Mouse (Mus musculus): ENCODE data around the gene Plpp7. TPM values are rescaled to one million over a fixed set of nuclear protein-coding genes. Genes with fewer than 3 reads are reported as not detected.
A peak's percentile ranks its signal among the peaks of the same experiment; 100 is the strongest.

Plpp7 gene
- polyA plus RNA-seq, 1 experiment: 2.7 TPM

GRCm38 (mm10) chr2:32091956-32092355 lies 3.4 kb upstream of the Plpp7 start:
- no peak overlapping the region for H3K4me3 ChIP-seq (ENCODE audit: insufficient read depth, low read length)
- TF ChIP-seq CTCF (IDR thresholded peaks at IDR 0.05; ENCODE audit: low read depth, low read length) (no peak), POLR2A (IDR thresholded peaks at IDR 0.05; ENCODE audit: borderline replicate concordance, low read depth, low read length) (no peak)
- peaks cover 9% of the 10 kb centered on the region for H3K4me1 ChIP-seq (ENCODE audit: control insufficient read depth, insufficient read depth, low read length)
- no peak overlapping the region for H3K27ac ChIP-seq (ENCODE audit: insufficient read depth, low read depth, low read length)

DNA sequence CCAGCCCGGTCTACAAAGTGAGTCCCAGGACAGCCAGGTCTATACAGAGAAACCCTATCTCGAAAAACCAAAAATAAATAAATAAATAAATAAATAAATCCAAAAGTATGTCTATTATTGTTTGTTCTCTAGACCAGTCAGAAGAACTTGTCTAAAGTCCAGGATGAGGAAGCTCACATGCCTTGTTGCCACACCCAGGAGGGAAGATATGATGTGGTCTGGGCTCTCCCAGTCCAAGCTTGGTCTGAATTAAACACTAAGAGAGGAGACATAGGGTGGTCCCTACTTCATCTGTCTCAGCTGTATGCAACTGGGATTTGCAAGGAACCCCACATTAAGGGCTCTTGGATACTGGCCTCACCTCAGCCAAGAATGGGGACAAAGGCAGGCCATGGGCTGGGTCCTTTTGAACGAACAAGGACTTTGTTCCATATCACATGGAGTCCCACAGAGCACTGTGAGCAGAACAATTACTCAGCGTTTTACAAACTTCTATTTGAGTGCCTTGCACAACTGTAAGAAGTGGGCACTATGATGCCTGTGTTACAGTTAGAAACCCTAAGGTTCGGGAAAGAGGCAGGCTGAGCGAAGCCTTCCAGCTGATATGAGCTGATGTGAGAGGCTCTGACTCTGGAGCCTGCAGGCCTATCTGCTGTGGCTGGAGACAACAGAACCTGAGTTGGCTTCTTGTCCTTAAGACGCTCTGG lies 1.2 kb upstream of the Plpp7 start:
- Histone ChIP-seq H3K4me3 (ENCODE audit: insufficient read depth, low read length) (no peak overlapping the region), H3K27ac (ENCODE audit: insufficient read depth, low read depth, low read length) (no peak overlapping the region), H3K4me1 (ENCODE audit: control insufficient read depth, insufficient read depth, low read length) (peaks cover 6% of the 10 kb centered on the region)
- TF ChIP-seq CTCF (IDR thresholded peaks at IDR 0.05; ENCODE audit: low read depth, low read length) (no peak), POLR2A (IDR thresholded peaks at IDR 0.05; ENCODE audit: borderline replicate concordance, low read depth, low read length) (no peak)

- peak overlapping the region; percentile 54 for H3K4me3 ChIP-seq (ENCODE audit: insufficient read depth, low read length)
- H3K4me1 ChIP-seq (ENCODE audit: control insufficient read depth, insufficient read depth, low read length): peaks cover 3% of the 10 kb centered on the region; the same call in 1 of the 2 replicates
- no peak for TF ChIP-seq CTCF (IDR thresholded peaks at IDR 0.05; ENCODE audit: low read depth, low read length)
- no peak for TF ChIP-seq POLR2A (IDR thresholded peaks at IDR 0.05; ENCODE audit: borderline replicate concordance, low read depth, low read length)
- H3K27ac ChIP-seq (ENCODE audit: insufficient read depth, low read depth, low read length): no peak overlapping the region
These were observed 743 bp downstream of the Plpp7 start for GRCm38 (mm10) chr2:32096122-32096420.

- TF ChIP-seq POLR2A (IDR thresholded peaks at IDR 0.05; ENCODE audit: borderline replicate concordance, low read depth, low read length): no peak
- TF ChIP-seq CTCF (IDR thresholded peaks at IDR 0.05; ENCODE audit: low read depth, low read length): no peak
- H3K4me1 ChIP-seq (ENCODE audit: control insufficient read depth, insufficient read depth, low read length): no peaks in the 10 kb centered on the region
- no peak overlapping the region for H3K4me3 ChIP-seq (ENCODE audit: insufficient read depth, low read length)
- no peak overlapping the region for H3K27ac ChIP-seq (ENCODE audit: insufficient read depth, low read depth, low read length)
These were observed 7.6 kb downstream of the Plpp7 start for GRCm38 (mm10) chr2:32102944-32103343.

DNA sequence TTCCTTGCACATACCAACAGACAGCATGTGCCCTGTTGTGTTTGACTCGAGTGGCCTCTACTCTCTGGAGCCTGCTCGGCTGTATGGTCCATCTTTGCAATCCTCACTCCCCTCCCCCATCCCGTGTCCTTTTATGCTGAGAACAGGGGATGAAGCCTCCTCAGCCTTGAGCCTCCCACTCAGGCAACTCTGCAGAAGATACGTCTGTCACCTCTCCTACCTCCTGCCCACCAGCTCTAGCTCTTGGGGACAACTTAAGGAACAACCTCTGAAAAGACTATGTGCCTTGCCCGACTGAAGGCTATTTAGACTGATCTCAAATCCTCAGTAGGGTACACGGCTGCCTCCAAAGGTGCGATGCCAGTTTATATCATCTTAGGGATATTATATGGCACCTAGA lies 8.2 kb downstream of the Plpp7 start:
- Histone ChIP-seq H3K27ac (ENCODE audit: insufficient read depth, low read depth, low read length) (no peak overlapping the region), H3K4me1 (ENCODE audit: control insufficient read depth, insufficient read depth, low read length) (no peaks in the 10 kb centered on the region), H3K4me3 (ENCODE audit: insufficient read depth, low read length) (no peak overlapping the region)
- TF ChIP-seq CTCF (IDR thresholded peaks at IDR 0.05; ENCODE audit: low read depth, low read length): no peak
- TF ChIP-seq POLR2A (IDR thresholded peaks at IDR 0.05; ENCODE audit: borderline replicate concordance, low read depth, low read length): no peak

DNA sequence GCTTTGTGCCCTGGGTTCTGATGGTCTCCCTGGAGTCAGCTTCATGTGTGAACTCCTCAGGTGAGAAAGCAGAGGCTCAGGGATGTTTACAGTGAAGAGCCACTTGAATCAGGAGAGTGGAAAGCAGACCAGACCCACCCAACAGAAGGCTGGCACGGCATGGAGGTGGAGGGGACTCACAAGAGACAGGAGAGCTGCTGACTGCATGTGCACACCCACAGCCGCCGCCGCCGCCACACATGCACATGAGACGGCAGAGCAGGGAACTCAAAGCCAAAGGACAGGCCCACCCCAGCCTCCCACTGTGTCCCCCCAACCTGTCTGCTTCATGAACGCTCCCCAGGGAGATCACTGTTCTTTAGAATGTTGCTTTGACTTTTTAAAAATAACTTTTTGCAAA lies 8.8 kb downstream of the Plpp7 start:
- H3K27ac ChIP-seq (ENCODE audit: insufficient read depth, low read depth, low read length): no peak overlapping the region
- H3K4me1 ChIP-seq (ENCODE audit: control insufficient read depth, insufficient read depth, low read length): no peaks in the 10 kb centered on the region
- H3K4me3 ChIP-seq (ENCODE audit: insufficient read depth, low read length): no peak overlapping the region
- TF ChIP-seq POLR2A (IDR thresholded peaks at IDR 0.05; ENCODE audit: borderline replicate concordance, low read depth, low read length): no peak
- no peak for TF ChIP-seq CTCF (IDR thresholded peaks at IDR 0.05; ENCODE audit: low read depth, low read length)

DNA sequence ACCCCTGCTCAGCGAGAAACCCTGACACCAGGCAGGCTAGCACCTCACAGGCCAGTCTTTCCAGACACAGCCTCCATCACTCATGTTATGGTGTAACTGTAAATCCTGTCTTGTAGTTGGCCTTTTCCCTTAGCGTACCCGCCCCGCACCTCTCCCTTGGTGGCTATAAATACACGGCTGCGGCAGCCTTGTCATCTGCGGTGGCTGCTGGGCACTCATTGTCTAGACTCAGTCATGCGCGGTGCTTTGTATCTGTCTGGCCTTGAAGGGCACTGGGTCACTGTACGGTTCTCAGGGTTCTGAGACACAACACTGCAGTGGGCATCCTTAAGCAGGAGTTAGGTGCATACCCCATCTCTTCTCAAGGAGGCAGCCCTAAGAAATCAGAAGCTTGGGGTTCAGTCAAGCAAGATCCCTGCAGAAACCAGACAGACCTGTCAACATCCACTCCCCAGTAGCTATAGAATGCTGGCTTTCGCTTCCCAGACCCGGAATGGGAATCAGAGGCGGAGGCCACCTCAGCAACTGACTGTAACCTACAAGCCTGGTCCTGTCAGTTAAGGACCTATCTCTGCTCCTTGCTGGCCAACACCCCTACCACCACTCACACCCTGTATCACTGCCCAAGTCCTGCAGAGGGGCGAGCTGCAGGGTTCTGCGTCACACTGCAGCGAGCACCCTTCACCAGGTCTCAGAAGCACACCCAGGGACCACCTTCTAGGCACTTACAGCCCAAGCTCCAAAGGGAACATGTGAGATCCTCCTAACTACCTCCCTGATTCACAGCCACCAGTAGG lies 10.0 kb downstream of the Plpp7 start:
- no peak overlapping the region for H3K27ac ChIP-seq (ENCODE audit: insufficient read depth, low read depth, low read length)
- H3K4me3 ChIP-seq (ENCODE audit: insufficient read depth, low read length): no peak overlapping the region
- no peak for TF ChIP-seq POLR2A (IDR thresholded peaks at IDR 0.05; ENCODE audit: borderline replicate concordance, low read depth, low read length)
- TF ChIP-seq CTCF (IDR thresholded peaks at IDR 0.05; ENCODE audit: low read depth, low read length): no peak
- no peaks in the 10 kb centered on the region for H3K4me1 ChIP-seq (ENCODE audit: control insufficient read depth, insufficient read depth, low read length)

DNA sequence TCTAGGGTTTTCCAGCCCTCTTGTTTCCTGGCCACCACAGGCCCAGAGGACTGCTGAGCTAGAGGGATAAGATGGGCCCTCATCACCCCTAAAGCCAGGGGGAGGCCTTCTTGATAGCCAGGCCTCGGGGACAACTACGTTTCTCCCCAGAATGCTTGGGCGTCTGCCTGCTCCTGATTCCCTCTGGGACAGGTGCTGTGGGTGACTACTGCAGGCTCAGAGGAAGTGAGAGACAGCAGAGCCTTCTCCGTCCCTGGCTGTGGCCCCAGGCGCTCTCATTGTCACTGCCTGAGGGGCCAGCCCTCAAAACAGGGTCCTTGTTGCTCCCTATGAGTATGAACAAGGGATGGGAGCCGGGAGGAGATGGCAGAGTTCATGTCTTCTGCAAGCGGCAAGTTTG lies 10.6 kb downstream of the Plpp7 start:
- TF ChIP-seq CTCF (IDR thresholded peaks at IDR 0.05; ENCODE audit: low read depth, low read length) (no peak), POLR2A (IDR thresholded peaks at IDR 0.05; ENCODE audit: borderline replicate concordance, low read depth, low read length) (no peak)
- Histone ChIP-seq H3K4me3 (ENCODE audit: insufficient read depth, low read length) (no peak overlapping the region), H3K27ac (ENCODE audit: insufficient read depth, low read depth, low read length) (no peak overlapping the region), H3K4me1 (ENCODE audit: control insufficient read depth, insufficient read depth, low read length) (no peaks in the 10 kb centered on the region)

GRCm38 (mm10) chr2:32111268-32111667 lies 15.9 kb downstream of the Plpp7 start:
- no peak overlapping the region for H3K27ac ChIP-seq (ENCODE audit: insufficient read depth, low read depth, low read length)
- H3K4me1 ChIP-seq (ENCODE audit: control insufficient read depth, insufficient read depth, low read length): no peaks in the 10 kb centered on the region
- TF ChIP-seq POLR2A (IDR thresholded peaks at IDR 0.05; ENCODE audit: borderline replicate concordance, low read depth, low read length) (no peak), CTCF (IDR thresholded peaks at IDR 0.05; ENCODE audit: low read depth, low read length) (no peak)
- no peak overlapping the region for H3K4me3 ChIP-seq (ENCODE audit: insufficient read depth, low read length)

DNA sequence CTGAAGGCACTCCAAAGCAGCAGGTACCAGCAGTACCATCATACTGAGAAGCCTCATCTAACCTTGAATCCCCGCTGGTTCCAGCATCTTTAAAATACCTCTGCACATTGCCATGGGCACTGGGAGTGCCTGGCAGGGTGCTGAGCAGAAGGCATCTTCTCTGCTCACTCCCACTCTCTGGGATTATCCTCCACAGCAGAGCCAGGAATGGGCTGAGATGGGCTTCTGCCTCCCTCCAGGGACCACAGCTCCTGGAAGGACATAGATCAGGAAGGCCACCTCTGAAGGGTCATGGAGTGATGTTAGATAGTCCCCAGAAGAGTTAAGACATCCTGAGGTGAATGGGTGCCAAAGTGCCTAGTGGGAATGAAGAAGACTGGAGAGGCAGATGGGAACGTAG lies 17.2 kb downstream of the Plpp7 start:
- no peak overlapping the region for H3K27ac ChIP-seq (ENCODE audit: insufficient read depth, low read depth, low read length)
- no peaks in the 10 kb centered on the region for H3K4me1 ChIP-seq (ENCODE audit: control insufficient read depth, insufficient read depth, low read length)
- no peak for TF ChIP-seq POLR2A (IDR thresholded peaks at IDR 0.05; ENCODE audit: borderline replicate concordance, low read depth, low read length)
- no peak for TF ChIP-seq CTCF (IDR thresholded peaks at IDR 0.05; ENCODE audit: low read depth, low read length)
- H3K4me3 ChIP-seq (ENCODE audit: insufficient read depth, low read length): no peak overlapping the region

All from bone marrow macrophage, adult 2 months (primary cell).